Mouse (Mus musculus) kidney, embryonic 15.5 days (tissue): ENCODE results near the gene Pdrg1. TPM values are rescaled to one million over a fixed set of nuclear protein-coding genes. Genes with fewer than 3 reads are reported as not detected.

Source experiments
- ATAC-seq: fragments of 200-750 bp; cut with Nextera tagmentation; replicated peaks from 2 replicates; pipeline ENCODE4 v1.8.0; 2017; ENCODE audit warnings: moderate TSS enrichment; ENCODE audit not compliant: low FRiP score
- H3K27ac ChIP-seq: fragments of 300-500 bp; sonication (generic); 2 replicates; pipeline ENCODE4 v1.5.1; 2015; ENCODE audit warnings: mild to moderate bottlenecking, inconsistent platforms
- H3K27me3 ChIP-seq: fragments of 300-500 bp; sonication (generic); 2 replicates; pipeline ENCODE4 v1.6.1; 2015; ENCODE audit warnings: inconsistent platforms
- H3K36me3 ChIP-seq: fragments of 300-500 bp; sonication (generic); 2 replicates; pipeline ENCODE4 v1.6.1; 2015; ENCODE audit warnings: inconsistent platforms
- H3K4me1 ChIP-seq: fragments of 300-500 bp; sonication (generic); 2 replicates; pipeline ENCODE4 v1.6.1; 2015; ENCODE audit warnings: inconsistent platforms
- H3K4me2 ChIP-seq: fragments of 300-500 bp; sonication (generic); 2 replicates; pipeline ENCODE4 v1.6.1; 2015; ENCODE audit warnings: moderate library complexity, mild to moderate bottlenecking, inconsistent platforms
- H3K4me3 ChIP-seq: fragments of 300-500 bp; sonication (generic); replicated peaks from 2 replicates; pipeline ENCODE4 v1.5.1; 2015; ENCODE audit warnings: mild to moderate bottlenecking, inconsistent platforms
- H3K9ac ChIP-seq: fragments of 300-500 bp; sonication (generic); 2 replicates; pipeline ENCODE4 v1.6.1; 2015; ENCODE audit warnings: mild to moderate bottlenecking, inconsistent platforms
- H3K9me3 ChIP-seq: fragments of 300-500 bp; sonication (generic); replicated peaks from 2 replicates; pipeline ENCODE4 v1.6.1; 2016; ENCODE audit warnings: inconsistent platforms
- WGBS: fragments of 180-500 bp; shearing (Covaris S2); methylation state at CpG from one replicate; pipeline ENCODE4 v1.1.7; 2015; ENCODE audit warnings: mixed read lengths; 5-methylcytosine and 5-hydroxymethylcytosine counted together
- polyA plus RNA-seq: library from polyadenylated mRNA; unstranded; fragments of >200 nt; fragmentation: Nextera tagmentation; extraction: Ambion mirVana; gene quantifications from 2 replicates; pipeline ENCODE4 v1.2.1, GENCODE M21; 2015

Gene Pdrg1
- polyA plus RNA-seq, 1 experiment from 2014 or later: 111 TPM

DNA sequence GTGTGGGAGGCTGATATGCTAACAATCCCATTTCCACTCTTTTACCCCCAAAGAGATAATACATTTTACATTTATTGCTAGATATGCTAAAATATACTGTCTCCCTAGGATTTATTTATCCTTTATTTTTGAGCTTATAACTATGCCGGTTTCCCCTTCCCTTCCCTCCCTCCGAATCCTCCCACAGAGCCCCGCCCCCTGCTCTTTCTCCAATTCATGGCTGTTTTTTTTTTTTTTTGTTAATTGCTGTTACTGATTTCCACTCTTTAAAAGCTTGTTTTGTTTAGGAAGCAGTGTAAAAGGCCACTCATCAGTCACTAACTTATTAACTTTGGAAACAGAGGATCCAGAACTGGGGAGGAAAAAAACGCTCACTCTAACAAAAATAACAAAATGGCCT is 18.2 kb downstream of the Pdrg1 start:
- Histone ChIP-seq H3K4me2 (no peak overlapping the region), H3K36me3 (no peaks in the 10 kb centered on the region), H3K9ac (no peak overlapping the region), H3K4me3 (no peak overlapping the region), H3K4me1 (0 out of 2 replicates have a peak, but pooled peaks cover 2% of the 10 kb centered on the region), H3K27me3 (0 out of 2 replicates have a peak, but pooled peaks cover 2% of the 10 kb centered on the region), H3K9me3 (no peaks in the 10 kb centered on the region), H3K27ac (no peak overlapping the region)
- no peak for ATAC-seq
- 41% methylated on average over 4 of the region's 4 CpGs for WGBS

- no peaks in the 10 kb centered on the region for H3K36me3 ChIP-seq
- H3K9ac ChIP-seq: no peak overlapping the region
- H3K4me1 ChIP-seq: 0 out of 2 replicates have a peak, but pooled peaks cover 2% of the 10 kb centered on the region
- 85% methylated on average over 9 of the region's 9 CpGs for WGBS
- H3K9me3 ChIP-seq: no peaks in the 10 kb centered on the region
- H3K4me2 ChIP-seq: no peak overlapping the region
- H3K4me3 ChIP-seq: no peak overlapping the region
- no peak for ATAC-seq
- H3K27me3 ChIP-seq: no peaks in the 10 kb centered on the region
- no peak overlapping the region for H3K27ac ChIP-seq
Measured at GRCm38 (mm10) chr2:152991529-152991928, 23.7 kb downstream of the Pdrg1 start.

DNA sequence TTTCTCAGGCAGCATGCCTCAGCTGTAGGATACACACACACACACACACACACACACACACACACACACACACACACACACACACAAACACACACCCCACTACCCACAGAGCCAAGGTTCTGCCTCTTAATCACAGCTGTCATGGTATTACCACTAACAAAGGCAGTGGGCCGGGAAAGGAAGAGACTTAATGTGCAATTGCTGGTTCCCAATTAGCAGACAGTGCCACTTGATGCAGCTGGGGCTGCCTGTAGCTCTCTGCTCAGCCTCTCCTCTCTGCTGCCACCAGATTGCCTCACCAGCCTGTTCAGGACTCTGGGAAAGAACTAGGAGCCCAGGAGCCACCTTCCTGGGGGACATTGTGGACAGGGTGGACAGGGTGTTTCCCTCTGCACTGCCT is 29.6 kb downstream of the Pdrg1 start:
- no peak overlapping the region for H3K9ac ChIP-seq
- H3K27me3 ChIP-seq: no peaks in the 10 kb centered on the region
- no peak for ATAC-seq
- no peak overlapping the region for H3K4me3 ChIP-seq
- H3K4me2 ChIP-seq: no peak overlapping the region
- WGBS: 14% methylated on average over 1 of the region's 1 CpGs
- no peaks in the 10 kb centered on the region for H3K36me3 ChIP-seq
- H3K9me3 ChIP-seq: no peaks in the 10 kb centered on the region
- H3K4me1 ChIP-seq: no peaks in the 10 kb centered on the region
- no peak overlapping the region for H3K27ac ChIP-seq

GRCm38 (mm10) chr2:152976991-152977390 is 38.2 kb downstream of the Pdrg1 start:
- no peak overlapping the region for H3K27ac ChIP-seq
- H3K36me3 ChIP-seq: no peaks in the 10 kb centered on the region
- H3K4me1 ChIP-seq: no peaks in the 10 kb centered on the region
- no peak overlapping the region for H3K4me3 ChIP-seq
- ATAC-seq: no peak
- no peak overlapping the region for H3K9ac ChIP-seq
- no peaks in the 10 kb centered on the region for H3K27me3 ChIP-seq
- no peak overlapping the region for H3K4me2 ChIP-seq
- 69% methylated on average over 3 of the region's 3 CpGs for WGBS
- H3K9me3 ChIP-seq: no peaks in the 10 kb centered on the region

- H3K4me1 ChIP-seq: peaks cover 3% of the 10 kb centered on the region; the same call in 1 of the 2 replicates
- H3K27me3 ChIP-seq: no peaks in the 10 kb centered on the region
- no peak overlapping the region for H3K4me2 ChIP-seq
- ATAC-seq: no peak
- no peaks in the 10 kb centered on the region for H3K36me3 ChIP-seq
- no peaks in the 10 kb centered on the region for H3K9me3 ChIP-seq
- no peak overlapping the region for H3K27ac ChIP-seq
- WGBS: 71% methylated on average over 4 of the region's 4 CpGs
- H3K4me3 ChIP-seq: no peak overlapping the region
- no peak overlapping the region for H3K9ac ChIP-seq
Measured at GRCm38 (mm10) chr2:152965555-152965954, 49.7 kb downstream of the Pdrg1 start.

DNA sequence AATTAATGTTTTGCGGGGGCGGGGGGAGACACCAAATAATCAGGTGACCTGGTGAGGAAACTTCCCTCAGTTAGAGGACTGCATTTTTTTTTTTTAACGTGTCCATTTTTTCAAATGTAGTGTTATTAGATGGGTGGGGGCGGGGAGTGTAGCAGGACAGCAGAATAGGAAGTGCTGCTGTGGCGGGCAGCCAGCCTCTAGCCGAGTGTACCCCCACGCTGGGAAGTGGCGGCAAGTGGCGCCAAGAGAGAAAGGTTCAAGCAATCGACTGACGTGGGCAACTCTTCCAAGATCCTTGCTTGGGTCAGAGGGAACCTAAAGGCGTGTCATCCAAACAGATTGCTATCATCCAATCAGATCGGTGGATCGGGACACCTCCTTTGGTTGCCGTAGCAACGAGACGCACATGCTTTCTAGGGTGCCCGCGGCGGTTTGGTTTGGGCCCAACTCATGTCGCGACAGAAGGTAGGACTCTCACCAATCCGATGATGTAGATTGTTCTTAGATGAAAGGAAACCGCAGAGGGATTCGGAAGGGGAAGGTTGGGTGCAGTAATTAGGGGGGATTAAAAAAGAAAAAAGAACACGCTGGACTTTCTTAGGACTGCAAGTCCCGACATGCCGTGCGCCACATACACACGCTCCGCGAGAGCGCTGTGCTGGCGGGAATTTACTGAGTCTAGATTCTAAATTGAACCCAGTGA is 53.0 kb downstream of the Pdrg1 start, which contains the start of gene Ttll9:
Gene Ttll9 (plus strand): TSS at position 395 of the 703 bp plus-strand sequence.
- Histone ChIP-seq H3K4me3 (peak within 1 kb of the TSS; percentile 56), H3K36me3 (no peaks in the 10 kb centered on the region), H3K9me3 (no peaks in the 10 kb centered on the region), H3K27me3 (no peaks in the 10 kb centered on the region; the same call in 1 of the 2 replicates), H3K4me2 (peak within 1 kb of the TSS; percentile 87), H3K9ac (peak within 1 kb of the TSS; percentile 42; the same call in 1 of the 2 replicates), H3K4me1 (peaks cover 3% of the 10 kb centered on the region; the same call in 1 of the 2 replicates), H3K27ac (no peak within 1 kb of the TSS)
- ATAC-seq: peak; percentile 92
- 2% methylated on average over 34 of the region's 34 CpGs for WGBS

Other genes starting within 250 kb of the Pdrg1 start
- gene Bcl2l1, start 183.7 kb downstream of the Pdrg1 start, polyA plus RNA-seq: 99.5 and 106 TPM in 2 replicates
- 88.5 and 98.2 TPM in 2 replicates for gene Tpx2, start 167.5 kb downstream of the Pdrg1 start, polyA plus RNA-seq
- gene Mylk2, start 104.1 kb downstream of the Pdrg1 start, polyA plus RNA-seq: 0.43 and 0.77 TPM in 2 replicates
- gene Foxs1, start 82.2 kb downstream of the Pdrg1 start, polyA plus RNA-seq: 5.1 and 6.9 TPM in 2 replicates
- gene Dusp15, start 63.7 kb downstream of the Pdrg1 start, polyA plus RNA-seq: 3.0 and 3.1 TPM in 2 replicates
- 1.1 and 1.6 TPM in 2 replicates for gene Ttll9, start 52.9 kb downstream of the Pdrg1 start, polyA plus RNA-seq
- gene Xkr7, start 16.4 kb upstream of the Pdrg1 start, polyA plus RNA-seq: not detected in 2 replicates
- 3.5 and 3.6 TPM in 2 replicates for gene Ccm2l, start 50.5 kb upstream of the Pdrg1 start, polyA plus RNA-seq
- gene Hck, start 93.0 kb upstream of the Pdrg1 start, polyA plus RNA-seq: 5.3 and 5.4 TPM in 2 replicates
- 90.9 and 93.2 TPM in 2 replicates for gene Tm9sf4, start 145.9 kb upstream of the Pdrg1 start, polyA plus RNA-seq
- gene Tspyl3, start 210.0 kb upstream of the Pdrg1 start, polyA plus RNA-seq: 10.3 and 12.2 TPM in 2 replicates
- gene Plagl2, start 226.0 kb upstream of the Pdrg1 start, polyA plus RNA-seq: 15.4 and 16.0 TPM in 2 replicates
- 6.4 and 7.0 TPM in 2 replicates for gene Pofut1, start 226.1 kb upstream of the Pdrg1 start, polyA plus RNA-seq